Mouse (Mus musculus) E14TG2a.4 (cell line): ENCODE results near the gene Gm11127.
A peak's percentile ranks its signal among the peaks of the same experiment; 100 is the strongest.
"Not testable (repeated sequence)": the region's sequence is repeated elsewhere in the genome, so short reads cannot be mapped to it uniquely, and the experiment has no call there.

Experiments used
- H3K27me3 ChIP-seq: 2 replicates; pipeline ENCODE4 v1.6.1; 2014; ENCODE audit warnings: low read length, control low read depth; ENCODE audit not compliant: insufficient read depth
- H3K36me3 ChIP-seq: 2 replicates; pipeline ENCODE4 v1.6.1; 2014; ENCODE audit warnings: low read length, control low read depth; ENCODE audit not compliant: insufficient read depth
- H3K4me1 ChIP-seq: replicated peaks from 2 replicates; pipeline ENCODE4 v1.6.1; 2014; ENCODE audit warnings: low read depth, low read length, control low read depth
- H3K4me3 ChIP-seq: replicated peaks from 2 replicates; pipeline ENCODE4 v1.5.1; 2014; ENCODE audit warnings: mild to moderate bottlenecking, low read length
- H3K9me3 ChIP-seq: 2 replicates; pipeline ENCODE4 v1.6.1; 2014; ENCODE audit warnings: low read length, control low read depth
- CTCF ChIP-seq: conservative IDR thresholded peaks from 2 replicates; pipeline ENCODE4 v1.5.1; 2014; ENCODE audit warnings: low read length
- NANOG ChIP-seq: IDR thresholded peaks from 2 replicates; pipeline ENCODE4 v1.6.1; 2014; ENCODE audit warnings: borderline replicate concordance, low read length, mixed read lengths
- POU5F1 ChIP-seq: IDR thresholded peaks from 2 replicates; pipeline ENCODE4 v1.6.1; 2014; ENCODE audit warnings: low read length, borderline replicate concordance

The Gm11127 gene

GRCm38 (mm10) chr17:36060829-36061228 lies 2.7 kb upstream of the Gm11127 start:
- Histone ChIP-seq H3K36me3 (no peaks in the 10 kb centered on the region), H3K4me3 (no peak overlapping the region), H3K27me3 (peaks cover 55% of the 10 kb centered on the region), H3K9me3 (peaks cover 16% of the 10 kb centered on the region), H3K4me1 (no peaks in the 10 kb centered on the region; the same call in 1 of the 2 replicates)
- TF ChIP-seq CTCF (peak; percentile 87), NANOG (no peak)

- not testable (repeated sequence) for H3K36me3 ChIP-seq, H3K4me1 ChIP-seq
- peak overlapping the region; percentile 55; the same call in 1 of the 2 replicates for H3K4me3 ChIP-seq
- peaks cover 16% of the 10 kb centered on the region for H3K9me3 ChIP-seq
- H3K27me3 ChIP-seq: peaks cover 38% of the 10 kb centered on the region
Observed at GRCm38 (mm10) chr17:36057927-36058326, 244 bp downstream of the Gm11127 start.

GRCm38 (mm10) chr17:36043286-36043685 lies 14.9 kb downstream of the Gm11127 start:
- no peak overlapping the region for H3K4me3 ChIP-seq
- H3K27me3 ChIP-seq: peaks cover 51% of the 10 kb centered on the region
- no peaks in the 10 kb centered on the region for H3K9me3 ChIP-seq
- no peaks in the 10 kb centered on the region for H3K36me3 ChIP-seq
- TF ChIP-seq POU5F1 (no peak), CTCF (no peak), NANOG (no peak)
- peaks cover 3% of the 10 kb centered on the region; the same call in 1 of the 2 replicates for H3K4me1 ChIP-seq

- H3K4me1 ChIP-seq, H3K9me3 ChIP-seq, H3K36me3 ChIP-seq: not testable (repeated sequence)
- peak within 1 kb of the TSS; percentile 39 for H3K4me3 ChIP-seq
- H3K27me3 ChIP-seq: peaks cover 50% of the 10 kb centered on the region
Observed at GRCm38 (mm10) chr17:36042610-36043169, 15.5 kb downstream of the Gm11127 start, which contains the start of the genes H2-T22 and Gm6034. H2-T22 (minus strand) TSS chr17:36042747. Gm6034 (plus strand) TSS chr17:36042961.

GRCm38 (mm10) chr17:36042055-36042454 lies 16.1 kb downstream of the Gm11127 start:
- Histone ChIP-seq H3K4me3 (peak overlapping the region; percentile 39), H3K36me3 (peaks cover 12% of the 10 kb centered on the region), H3K27me3 (peaks cover 44% of the 10 kb centered on the region)
- not testable (repeated sequence) for H3K4me1 ChIP-seq, H3K9me3 ChIP-seq

- H3K4me3 ChIP-seq, H3K9me3 ChIP-seq, H3K4me1 ChIP-seq: not testable (repeated sequence)
- Histone ChIP-seq H3K27me3 (peaks cover 42% of the 10 kb centered on the region), H3K36me3 (peaks cover 13% of the 10 kb centered on the region)
Observed at GRCm38 (mm10) chr17:36040604-36041003, 17.6 kb downstream of the Gm11127 start.

- Histone ChIP-seq H3K27me3 (peaks cover 10% of the 10 kb centered on the region), H3K4me1 (peaks cover 16% of the 10 kb centered on the region), H3K36me3 (peaks cover 13% of the 10 kb centered on the region)
- not testable (repeated sequence) for H3K4me3 ChIP-seq, H3K9me3 ChIP-seq
Observed at GRCm38 (mm10) chr17:36036126-36036525, 22.0 kb downstream of the Gm11127 start.

GRCm38 (mm10) chr17:36035010-36035638 lies 23.0 kb downstream of the Gm11127 start:
- H3K4me1 ChIP-seq: peaks cover 26% of the 10 kb centered on the region
- peak; percentile 36 for TF ChIP-seq CTCF

GRCm38 (mm10) chr17:36034524-36034923 lies 23.6 kb downstream of the Gm11127 start:
- not testable (repeated sequence) for H3K4me3 ChIP-seq, H3K27me3 ChIP-seq, H3K9me3 ChIP-seq
- peaks cover 13% of the 10 kb centered on the region for H3K36me3 ChIP-seq
- peaks cover 30% of the 10 kb centered on the region for H3K4me1 ChIP-seq

More at GRCm38 (mm10) chr17:36035010-36035638, 23.0 kb downstream of the Gm11127 start:
- H3K36me3 ChIP-seq: peaks cover 13% of the 10 kb centered on the region
- not testable (repeated sequence) for H3K4me3 ChIP-seq, H3K9me3 ChIP-seq, H3K27me3 ChIP-seq

- H3K36me3 ChIP-seq, H3K9me3 ChIP-seq, H3K27me3 ChIP-seq: not testable (repeated sequence)
- Histone ChIP-seq H3K4me3 (peak within 1 kb of the TSS; percentile 77), H3K4me1 (peaks cover 43% of the 10 kb centered on the region)
Observed at GRCm38 (mm10) chr17:36032351-36032875, 25.8 kb downstream of the Gm11127 start, which contains the start of gene H2-T23. H2-T23 (minus strand) TSS chr17:36032855.
